Mouse (Mus musculus) 416B (cell line): ENCODE data around the gene Bcl9.

ENCODE experiments used
- DNase-seq: peaks from one replicate; pipeline ENCODE4 v3.0.0; 2011; ENCODE audit warnings: low read depth

The Bcl9 gene

GRCm38 (mm10) chr3:97232328-97232727, 65.4 kb downstream of the Bcl9 start:
- no peak for DNase-seq

- no peak for DNase-seq
Observed at GRCm38 (mm10) chr3:97231857-97232256, 65.9 kb downstream of the Bcl9 start.

GRCm38 (mm10) chr3:97230631-97231404, 66.9 kb downstream of the Bcl9 start:
- DNase-seq = no peak

GRCm38 (mm10) chr3:97228457-97228856, 69.3 kb downstream of the Bcl9 start:
- DNase-seq = no peak

- no peak for DNase-seq
Observed at GRCm38 (mm10) chr3:97228020-97228419, 69.7 kb downstream of the Bcl9 start.

GRCm38 (mm10) chr3:97227259-97228005, 70.3 kb downstream of the Bcl9 start:
- DNase-seq = peak; percentile 95

GRCm38 (mm10) chr3:97226719-97227118, 71.0 kb downstream of the Bcl9 start:
- DNase-seq = no peak

- DNase-seq = peak; percentile 19
Observed at GRCm38 (mm10) chr3:97225231-97225630, 72.5 kb downstream of the Bcl9 start.

GRCm38 (mm10) chr3:97223261-97223660, 74.5 kb downstream of the Bcl9 start:
- DNase-seq = no peak

- no peak for DNase-seq
Observed at GRCm38 (mm10) chr3:97215526-97215925, 82.2 kb downstream of the Bcl9 start.

- DNase-seq = peak; percentile 63
Observed at GRCm38 (mm10) chr3:97214439-97214838, 83.3 kb downstream of the Bcl9 start.

GRCm38 (mm10) chr3:97213871-97214270, 83.8 kb downstream of the Bcl9 start:
- no peak for DNase-seq

GRCm38 (mm10) chr3:97211177-97211576, 86.5 kb downstream of the Bcl9 start:
- DNase-seq = peak; percentile 95

- DNase-seq = no peak
Observed at GRCm38 (mm10) chr3:97209351-97209750, 88.4 kb downstream of the Bcl9 start.

- DNase-seq = no peak
Observed at GRCm38 (mm10) chr3:97206521-97206920, 91.2 kb downstream of the Bcl9 start.

GRCm38 (mm10) chr3:97203880-97204279, 93.8 kb downstream of the Bcl9 start:
- DNase-seq = peak; percentile 52

GRCm38 (mm10) chr3:97201943-97202342, 95.8 kb downstream of the Bcl9 start:
- peak; percentile 65 for DNase-seq

GRCm38 (mm10) chr3:97199261-97199660, 98.5 kb downstream of the Bcl9 start:
- no peak for DNase-seq

- no peak for DNase-seq
Observed at GRCm38 (mm10) chr3:97196571-97196970, 101.1 kb downstream of the Bcl9 start.

- DNase-seq = peak; percentile 61
Observed at GRCm38 (mm10) chr3:97185098-97185860, 112.4 kb downstream of the Bcl9 start.

GRCm38 (mm10) chr3:97183810-97184209, 113.9 kb downstream of the Bcl9 start:
- DNase-seq = peak; percentile 43

- DNase-seq = no peak
Observed at GRCm38 (mm10) chr3:97180527-97180926, 117.2 kb downstream of the Bcl9 start.

- DNase-seq = no peak
Observed at GRCm38 (mm10) chr3:97178885-97179284, 118.8 kb downstream of the Bcl9 start.
